Mouse (Mus musculus): Measurements from ENCODE around the gene Dcdc2a. TPM values are rescaled to one million over a fixed set of nuclear protein-coding genes. Genes with fewer than 3 reads are reported as not detected.

Gene Dcdc2a
- polyA plus RNA-seq, 1 experiment = 4.9 TPM

GRCm38 (mm10) chr13:25097348-25097747 is 41.5 kb downstream of the Dcdc2a start:
- Histone ChIP-seq H3K27me3 (ENCODE audit: control insufficient read depth, insufficient read depth, low read length) (no peaks in the 10 kb centered on the region), H3K4me3 (replicated peaks; ENCODE audit: insufficient read depth, low read depth, low read length) (no peak overlapping the region), H3K4me1 (ENCODE audit: control insufficient read depth, insufficient read depth, low read length) (no peaks in the 10 kb centered on the region), H3K27ac (ENCODE audit: insufficient read depth, low read length) (no peak overlapping the region)
- 88% methylated on average over 8 of the region's 8 CpGs for WGBS
- no peak for TF ChIP-seq POLR2A (IDR thresholded peaks at IDR 0.05; ENCODE audit: borderline replicate concordance, insufficient read depth, low read length)
- TF ChIP-seq CTCF (IDR thresholded peaks at IDR 0.05; ENCODE audit: borderline replicate concordance, insufficient read depth, low read depth, low read length) = no peak
- no peak for DNase-seq

- 65% methylated on average over 5 of the region's 5 CpGs for WGBS
- DNase-seq = no peak
- no peak for TF ChIP-seq POLR2A (IDR thresholded peaks at IDR 0.05; ENCODE audit: borderline replicate concordance, insufficient read depth, low read length)
- TF ChIP-seq CTCF (IDR thresholded peaks at IDR 0.05; ENCODE audit: borderline replicate concordance, insufficient read depth, low read depth, low read length) = no peak
- Histone ChIP-seq H3K27me3 (ENCODE audit: control insufficient read depth, insufficient read depth, low read length) (no peaks in the 10 kb centered on the region), H3K4me3 (replicated peaks; ENCODE audit: insufficient read depth, low read depth, low read length) (no peak overlapping the region), H3K4me1 (ENCODE audit: control insufficient read depth, insufficient read depth, low read length) (no peaks in the 10 kb centered on the region), H3K27ac (ENCODE audit: insufficient read depth, low read length) (no peak overlapping the region)
These were observed 42.8 kb downstream of the Dcdc2a start for GRCm38 (mm10) chr13:25098578-25098977.

- Histone ChIP-seq H3K4me1 (ENCODE audit: control insufficient read depth, insufficient read depth, low read length) (no peaks in the 10 kb centered on the region), H3K27ac (ENCODE audit: insufficient read depth, low read length) (no peak overlapping the region), H3K27me3 (ENCODE audit: control insufficient read depth, insufficient read depth, low read length) (no peaks in the 10 kb centered on the region), H3K4me3 (replicated peaks; ENCODE audit: insufficient read depth, low read depth, low read length) (no peak overlapping the region)
- no peak for DNase-seq
- 71% methylated on average over 3 of the region's 3 CpGs for WGBS
- no peak for TF ChIP-seq POLR2A (IDR thresholded peaks at IDR 0.05; ENCODE audit: borderline replicate concordance, insufficient read depth, low read length)
- no peak for TF ChIP-seq CTCF (IDR thresholded peaks at IDR 0.05; ENCODE audit: borderline replicate concordance, insufficient read depth, low read depth, low read length)
These were observed 43.7 kb downstream of the Dcdc2a start for GRCm38 (mm10) chr13:25099508-25099907.

- no peaks in the 10 kb centered on the region for H3K27me3 ChIP-seq (ENCODE audit: control insufficient read depth, insufficient read depth, low read length)
- WGBS = 77% methylated on average over 6 of the region's 6 CpGs
- no peaks in the 10 kb centered on the region for H3K4me1 ChIP-seq (ENCODE audit: control insufficient read depth, insufficient read depth, low read length)
- no peak overlapping the region for H3K4me3 ChIP-seq (replicated peaks; ENCODE audit: insufficient read depth, low read depth, low read length)
- TF ChIP-seq POLR2A (IDR thresholded peaks at IDR 0.05; ENCODE audit: borderline replicate concordance, insufficient read depth, low read length) (no peak), CTCF (IDR thresholded peaks at IDR 0.05; ENCODE audit: borderline replicate concordance, insufficient read depth, low read depth, low read length) (no peak)
- H3K27ac ChIP-seq (ENCODE audit: insufficient read depth, low read length) = no peak overlapping the region
- no peak for DNase-seq
These were observed 44.8 kb downstream of the Dcdc2a start for GRCm38 (mm10) chr13:25100581-25100980.

GRCm38 (mm10) chr13:25105671-25106070 is 49.9 kb downstream of the Dcdc2a start:
- Histone ChIP-seq H3K27ac (ENCODE audit: insufficient read depth, low read length) (no peak overlapping the region), H3K4me1 (ENCODE audit: control insufficient read depth, insufficient read depth, low read length) (no peaks in the 10 kb centered on the region), H3K27me3 (ENCODE audit: control insufficient read depth, insufficient read depth, low read length) (no peaks in the 10 kb centered on the region), H3K4me3 (replicated peaks; ENCODE audit: insufficient read depth, low read depth, low read length) (no peak overlapping the region)
- DNase-seq = no peak
- no peak for TF ChIP-seq POLR2A (IDR thresholded peaks at IDR 0.05; ENCODE audit: borderline replicate concordance, insufficient read depth, low read length)
- TF ChIP-seq CTCF (IDR thresholded peaks at IDR 0.05; ENCODE audit: borderline replicate concordance, insufficient read depth, low read depth, low read length) = no peak

- Histone ChIP-seq H3K4me1 (ENCODE audit: control insufficient read depth, insufficient read depth, low read length) (no peaks in the 10 kb centered on the region), H3K4me3 (replicated peaks; ENCODE audit: insufficient read depth, low read depth, low read length) (no peak overlapping the region), H3K27me3 (ENCODE audit: control insufficient read depth, insufficient read depth, low read length) (no peaks in the 10 kb centered on the region), H3K27ac (ENCODE audit: insufficient read depth, low read length) (no peak overlapping the region)
- DNase-seq = no peak
- 87% methylated on average over 5 of the region's 5 CpGs for WGBS
- TF ChIP-seq POLR2A (IDR thresholded peaks at IDR 0.05; ENCODE audit: borderline replicate concordance, insufficient read depth, low read length) (no peak), CTCF (IDR thresholded peaks at IDR 0.05; ENCODE audit: borderline replicate concordance, insufficient read depth, low read depth, low read length) (no peak)
These were observed 50.9 kb downstream of the Dcdc2a start for GRCm38 (mm10) chr13:25106740-25107139.

- no peaks in the 10 kb centered on the region for H3K27me3 ChIP-seq (ENCODE audit: control insufficient read depth, insufficient read depth, low read length)
- no peak overlapping the region for H3K27ac ChIP-seq (ENCODE audit: insufficient read depth, low read length)
- H3K4me3 ChIP-seq (replicated peaks; ENCODE audit: insufficient read depth, low read depth, low read length) = no peak overlapping the region
- H3K4me1 ChIP-seq (ENCODE audit: control insufficient read depth, insufficient read depth, low read length) = no peaks in the 10 kb centered on the region
- DNase-seq = no peak
- 83% methylated on average over 3 of the region's 3 CpGs for WGBS
- TF ChIP-seq CTCF (IDR thresholded peaks at IDR 0.05; ENCODE audit: borderline replicate concordance, insufficient read depth, low read depth, low read length) (no peak), POLR2A (IDR thresholded peaks at IDR 0.05; ENCODE audit: borderline replicate concordance, insufficient read depth, low read length) (no peak)
These were observed 52.5 kb downstream of the Dcdc2a start for GRCm38 (mm10) chr13:25108353-25108752.

GRCm38 (mm10) chr13:25110592-25111095 is 54.8 kb downstream of the Dcdc2a start:
- Histone ChIP-seq H3K4me3 (replicated peaks; ENCODE audit: insufficient read depth, low read depth, low read length) (no peak overlapping the region), H3K27me3 (ENCODE audit: control insufficient read depth, insufficient read depth, low read length) (no peaks in the 10 kb centered on the region), H3K4me1 (ENCODE audit: control insufficient read depth, insufficient read depth, low read length) (no peaks in the 10 kb centered on the region), H3K27ac (ENCODE audit: insufficient read depth, low read length) (no peak overlapping the region)
- no peak for DNase-seq
- 73% methylated on average over 5 of the region's 5 CpGs for WGBS
- TF ChIP-seq POLR2A (IDR thresholded peaks at IDR 0.05; ENCODE audit: borderline replicate concordance, insufficient read depth, low read length) (no peak), CTCF (IDR thresholded peaks at IDR 0.05; ENCODE audit: borderline replicate concordance, insufficient read depth, low read depth, low read length) (no peak)

Measured in cerebellum, adult 2 months (tissue).